In genomic region chr15:99852606-99853237, GRCm38 (mm10) we compare ENCODE assay signal across 22 mouse cellular contexts. TPM values are rescaled to one million over a fixed set of nuclear protein-coding genes. Genes with fewer than 3 reads are reported as not detected.
A peak's percentile ranks its signal among the peaks of the same experiment; 100 is the strongest.
DNase-seq lines count a peak whose midpoint lies in the region; ATAC-seq and TF ChIP-seq lines count a peak whose summit lies in the region.
"Had no signal": no experiment of that assay in that cellular context is flagged by ENCODE, and none has a peak within 500 bp of the region (broad histone marks: within the 10 kb centered on the region; RNA-seq: fewer than 3 reads in every experiment).

No protein-coding gene starts in this region.

- peak overlapping the region; percentile 87 for H3K27ac ChIP-seq in liver, adult 2 months (replicated peaks; ENCODE audit: insufficient read depth, low read depth, low read length)
- no peak overlapping the region for H3K27ac ChIP-seq in liver, embryonic 11.5 days (ENCODE audit: low read depth, low read length)
- no peak overlapping the region for H3K27ac ChIP-seq in midbrain, embryonic 13.5 days
- H3K27ac ChIP-seq: embryonic facial prominence, embryonic 10.5 days; heart, embryonic 15.5 days; left cerebral cortex, adult 2 months; neural tube, embryonic 12.5 days had no signal

- WGBS in liver, adult 2 months: 20% methylated on average over 2 of the region's 2 CpGs
- 89% methylated on average over 2 of the region's 2 CpGs for WGBS in liver, embryonic 11.5 days
- 92% methylated on average over 2 of the region's 2 CpGs for WGBS in midbrain, embryonic 13.5 days

- no peaks in the 10 kb centered on the region for H3K27me3 ChIP-seq in liver, adult 2 months (ENCODE audit: control insufficient read depth, insufficient read depth, low read length)
- H3K27me3 ChIP-seq in liver, embryonic 11.5 days (replicated peaks; ENCODE audit: control insufficient read depth, insufficient read depth, low read length): no peaks in the 10 kb centered on the region
- no peaks in the 10 kb centered on the region for H3K27me3 ChIP-seq in myocyte (ENCODE audit: control insufficient read depth, insufficient read depth, insufficient read length)
- H3K27me3 ChIP-seq in midbrain, embryonic 13.5 days: no peaks in the 10 kb centered on the region
- H3K27me3 ChIP-seq: heart, embryonic 15.5 days; neural tube, embryonic 12.5 days had no signal

- no peak overlapping the region for H3ac ChIP-seq in myocyte (ENCODE audit: control insufficient read depth, insufficient read length)

- no peak overlapping the region for H3K4me2 ChIP-seq in liver, embryonic 11.5 days
- peak overlapping the region; percentile 19 for H3K4me2 ChIP-seq in myocyte (ENCODE audit: low read depth)
- no peak overlapping the region for H3K4me2 ChIP-seq in midbrain, embryonic 13.5 days (replicated peaks)
- H3K4me2 ChIP-seq: heart, embryonic 15.5 days; lung, embryonic 14.5 days; neural tube, embryonic 12.5 days had no signal

- H3K79me2 ChIP-seq in liver, adult 2 months (ENCODE audit: control insufficient read depth, insufficient read depth, low read length): peaks cover 22% of the 10 kb centered on the region; the same call in 1 of the 2 replicates
- H3K79me2 ChIP-seq in myocyte (ENCODE audit: control insufficient read depth, insufficient read depth): peaks cover 5% of the 10 kb centered on the region

- H3K4me3 ChIP-seq in liver, adult 2 months (ENCODE audit: insufficient read depth, low read depth, low read length): no peak overlapping the region
- no peak overlapping the region for H3K4me3 ChIP-seq in liver, embryonic 11.5 days (ENCODE audit: low read depth, low read length)
- H3K4me3 ChIP-seq in myocyte: no peak overlapping the region
- H3K4me3 ChIP-seq in midbrain, embryonic 13.5 days (replicated peaks): no peak overlapping the region
- H3K4me3 ChIP-seq: embryonic facial prominence, embryonic 10.5 days; erythroblast, embryonic 14.5 days; heart, embryonic 15.5 days; left cerebral cortex, adult 2 months; neural tube, embryonic 12.5 days had no signal

- no peaks in the 10 kb centered on the region for H3K36me3 ChIP-seq in liver, adult 2 months (ENCODE audit: control insufficient read depth, insufficient read depth, low read length)
- no peaks in the 10 kb centered on the region for H3K36me3 ChIP-seq in liver, embryonic 11.5 days (ENCODE audit: control insufficient read depth, insufficient read depth, low read length)
- no peaks in the 10 kb centered on the region for H3K36me3 ChIP-seq in myocyte (ENCODE audit: control insufficient read depth, insufficient read depth)
- no peaks in the 10 kb centered on the region for H3K36me3 ChIP-seq in midbrain, embryonic 13.5 days
- H3K36me3 ChIP-seq: embryonic facial prominence, embryonic 10.5 days; heart, embryonic 15.5 days; neural tube, embryonic 12.5 days had no signal

- peak; percentile 92 for DNase-seq in liver, adult 2 months (ENCODE audit: extremely low read depth, low read depth, low spot score)
- no peak for DNase-seq in liver, embryonic 11.5 days (ENCODE audit: low spot score)
- peak; percentile 54 for DNase-seq in adipocyte (ENCODE audit: low spot score)
- DNase-seq in adrenal gland, postnatal 36 days: no peak
- no peak for DNase-seq in neural tube, embryonic 10.5 days (ENCODE audit: extremely low spot score, low spot score)
- DNase-seq: cerebellum, adult 8-10 months; gastrocnemius, postnatal 36 days; kidney, adult 11 months; kidney, postnatal 4 days; layer of hippocampus, adult 9-11 months; lung, embryonic 14.5 days; lung, postnatal 36 days; thymus, adult 18-20 months had no signal

- TF ChIP-seq POLR2A in liver, adult 2 months (IDR thresholded peaks at IDR 0.05; ENCODE audit: extremely low read depth, insufficient read depth, low read length): no peak
- no peak for TF ChIP-seq POLR2A in myocyte (IDR thresholded peaks at IDR 0.05; ENCODE audit: insufficient read length, low read depth)

- H3K9ac ChIP-seq in liver, adult 2 months (ENCODE audit: low read depth, low read length): 0 out of 2 replicates have a peak overlapping the region, but pooled peaks have one; percentile 38
- no peak overlapping the region for H3K9ac ChIP-seq in liver, embryonic 11.5 days (ENCODE audit: low read depth, low read length)
- H3K9ac ChIP-seq in midbrain, embryonic 13.5 days (replicated peaks): no peak overlapping the region
- H3K9ac ChIP-seq: heart, embryonic 15.5 days; lung, embryonic 14.5 days; neural tube, embryonic 12.5 days had no signal

- no peak for ATAC-seq in liver, embryonic 11.5 days (replicated peaks; ENCODE audit: low FRiP score)
- ATAC-seq in midbrain, embryonic 13.5 days: no peak
- ATAC-seq: forebrain, embryonic 14.5 days; hindbrain, embryonic 16.5 days had no signal

- no peak for TF ChIP-seq CTCF in liver, adult 2 months (IDR thresholded peaks at IDR 0.05; ENCODE audit: low read depth, low read length)

- H3K4me1 ChIP-seq in liver, adult 2 months (ENCODE audit: control insufficient read depth, insufficient read depth, low read length): peaks cover 31% of the 10 kb centered on the region
- H3K4me1 ChIP-seq in liver, embryonic 11.5 days (replicated peaks; ENCODE audit: control insufficient read depth, insufficient read depth, low read length): no peaks in the 10 kb centered on the region; the same call in 1 of the 2 replicates
- no peaks in the 10 kb centered on the region for H3K4me1 ChIP-seq in midbrain, embryonic 13.5 days (replicated peaks)
- H3K4me1 ChIP-seq: neural tube, embryonic 12.5 days had no signal

- no peaks in the 10 kb centered on the region for H3K9me3 ChIP-seq in liver, embryonic 11.5 days (ENCODE audit: control insufficient read depth, low read length)
- H3K9me3 ChIP-seq in midbrain, embryonic 13.5 days: no peaks in the 10 kb centered on the region
- H3K9me3 ChIP-seq: embryonic facial prominence, embryonic 10.5 days; heart, embryonic 15.5 days; neural tube, embryonic 12.5 days had no signal

TF ChIP-seq in myocyte, 11 proteins besides CTCF, POLR2A, EP300 and RAD21:
- TF ChIP-seq E2F4 (IDR thresholded peaks at IDR 0.05; ENCODE audit: insufficient read depth) (no peak), TCF3 (IDR thresholded peaks at IDR 0.05; ENCODE audit: insufficient read length, low read depth) (no peak), USF1 (IDR thresholded peaks at IDR 0.05; ENCODE audit: low read depth) (no peak), SRF (IDR thresholded peaks at IDR 0.05; ENCODE audit: control insufficient read depth, insufficient read length, low read depth) (no peak), MYOD1 (IDR thresholded peaks at IDR 0.05; ENCODE audit: control insufficient read depth in 1 of 3, insufficient read length in 2 of 3, low read depth in 2 of 3) (no peak), POLR2AphosphoS2 (IDR thresholded peaks at IDR 0.05; ENCODE audit: insufficient read length, low read depth) (no peak), MAX (IDR thresholded peaks at IDR 0.05; ENCODE audit: low read depth) (no peak), CEBPB (IDR thresholded peaks at IDR 0.05; ENCODE audit: insufficient read depth, poor library complexity, severe bottlenecking) (no peak), TCF12 (IDR thresholded peaks at IDR 0.05; ENCODE audit: insufficient read depth, poor library complexity, severe bottlenecking) (no peak), REST (IDR thresholded peaks at IDR 0.05; ENCODE audit: insufficient read depth, insufficient read length) (no peak), MYOG (IDR thresholded peaks at IDR 0.05; ENCODE audit: control insufficient read depth in 1 of 3, insufficient read depth in 1 of 3, insufficient read length in 2 of 3, low read depth in 2 of 3) (no peak)

RNA-seq across cellular contexts. Expression of gene Lima1, which starts 22.5 kb away (rescaled TPM):
- 28.9 and 32.7 TPM in 2 replicates for total RNA-seq in liver, adult 2 months (2014; rRNA removed)
- 11.2 and 16.0 TPM in 2 replicates for polyA plus RNA-seq in liver, adult 2 months (2012; rRNA removed)
- 19.0 and 19.3 TPM in 2 replicates for polyA plus RNA-seq in liver, embryonic 11.5 days (2014; fragmentation: Nextera tagmentation; extraction: Ambion mirVana)
- polyA plus RNA-seq in myocyte (2012; fragmentation: generic; extraction: Trizol): 140 TPM
- polyA plus RNA-seq in midbrain, embryonic 13.5 days (2015; fragmentation: Nextera tagmentation; extraction: Ambion mirVana): 17.1 and 17.2 TPM in 2 replicates
- total RNA-seq in adrenal gland, postnatal 36 days (2021): 10 to 100 TPM; 42.1 to 43.0 TPM

Comparison
In these comparisons a context has a peak if more than half of its experiments do, and no peak if none do; other contexts are left out.
1. DNase-seq: peak in liver, adult 2 months (single experiment) and adipocyte (single experiment); none in liver, embryonic 11.5 days (single experiment), adrenal gland, postnatal 36 days (0 of 2) and neural tube, embryonic 10.5 days (single experiment).